Mouse (Mus musculus) gastrocnemius, postnatal 10 days (tissue): ENCODE results near the gene Rps6ka1. TPM values are rescaled to one million over a fixed set of nuclear protein-coding genes. Genes with fewer than 3 reads are reported as not detected.
"Not testable (repeated sequence)": the region's sequence is repeated elsewhere in the genome, so short reads cannot be mapped to it uniquely, and the experiment has no call there.

Experiments used
- DNase-seq: peaks from one replicate; pipeline ENCODE4 v3.0.0; 2021; ENCODE audit warnings: mixed read lengths
- total RNA-seq, 2 experiments: library from RNA; stranded (reverse); gene quantifications; 2 replicates each; pipeline ENCODE4 v1.2.3; 2021

Gene Rps6ka1
- total RNA-seq, 2 experiments from 2014 or later: 7.2 to 8.1 TPM

GRCm38 (mm10) chr4:133863795-133864379 is 23.7 kb downstream of the Rps6ka1 start:
- DNase-seq: no peak

GRCm38 (mm10) chr4:133857527-133857926 is 30.1 kb downstream of the Rps6ka1 start:
- DNase-seq: no peak

GRCm38 (mm10) chr4:133854621-133855020 is 33.0 kb downstream of the Rps6ka1 start:
- no peak for DNase-seq

GRCm38 (mm10) chr4:133853630-133854029 is 34.0 kb downstream of the Rps6ka1 start:
- DNase-seq: no peak

GRCm38 (mm10) chr4:133846625-133847024 is 41.0 kb downstream of the Rps6ka1 start:
- DNase-seq: no peak

- DNase-seq: no peak
Measured at GRCm38 (mm10) chr4:133845060-133845459, 42.5 kb downstream of the Rps6ka1 start.

- DNase-seq: no peak
Measured at GRCm38 (mm10) chr4:133844209-133844841, 43.3 kb downstream of the Rps6ka1 start.

- DNase-seq: no peak
Measured at GRCm38 (mm10) chr4:133842992-133843737, 44.4 kb downstream of the Rps6ka1 start.

- not testable (repeated sequence) for DNase-seq
Measured at GRCm38 (mm10) chr4:133841756-133842483, 45.7 kb downstream of the Rps6ka1 start.

- no peak for DNase-seq
Measured at GRCm38 (mm10) chr4:133841035-133841434, 46.6 kb downstream of the Rps6ka1 start.

GRCm38 (mm10) chr4:133840501-133840900 is 47.1 kb downstream of the Rps6ka1 start:
- DNase-seq: no peak

- no peak for DNase-seq
Measured at GRCm38 (mm10) chr4:133839385-133839826, 48.2 kb downstream of the Rps6ka1 start.

- no peak for DNase-seq
Measured at GRCm38 (mm10) chr4:133836575-133836974, 51.0 kb downstream of the Rps6ka1 start.

- no peak for DNase-seq
Measured at GRCm38 (mm10) chr4:133835211-133835610, 52.4 kb downstream of the Rps6ka1 start.

- DNase-seq: no peak
Measured at GRCm38 (mm10) chr4:133832945-133833874, 54.4 kb downstream of the Rps6ka1 start.

- no peak for DNase-seq
Measured at GRCm38 (mm10) chr4:133830453-133830852, 57.1 kb downstream of the Rps6ka1 start.

GRCm38 (mm10) chr4:133829281-133830070 is 58.1 kb downstream of the Rps6ka1 start:
- DNase-seq: peak; percentile 71

- DNase-seq: no peak
Measured at GRCm38 (mm10) chr4:133827887-133828794, 59.5 kb downstream of the Rps6ka1 start.

GRCm38 (mm10) chr4:133827354-133827753 is 60.2 kb downstream of the Rps6ka1 start:
- DNase-seq: no peak
